Comparison of ENCODE assay signal across 19 mouse cellular contexts in genomic region chrX:53085559-53085958, GRCm38 (mm10).
"Had no signal": no experiment of that assay in that cellular context is flagged by ENCODE, and none has a peak within 500 bp of the region (broad histone marks: within the 10 kb centered on the region; RNA-seq: fewer than 3 reads in every experiment).

No protein-coding gene starts in this region.

- ATAC-seq: intestine, postnatal 0 days had no signal

- H3K4me3 ChIP-seq: layer of hippocampus, adult 2 months; liver, embryonic 13.5 days; neural tube, embryonic 12.5 days; neural tube, embryonic 15.5 days had no signal

- H3K4me2 ChIP-seq: liver, embryonic 13.5 days; midbrain, embryonic 11.5 days; neural tube, embryonic 12.5 days; neural tube, embryonic 15.5 days had no signal

- H3K27me3 ChIP-seq: liver, embryonic 13.5 days; neural tube, embryonic 12.5 days; neural tube, embryonic 15.5 days had no signal

- H3K9ac ChIP-seq: liver, embryonic 13.5 days; neural tube, embryonic 12.5 days; neural tube, embryonic 15.5 days had no signal

- H3K27ac ChIP-seq: kidney, postnatal 0 days; layer of hippocampus, adult 2 months; liver, embryonic 13.5 days; neural tube, embryonic 12.5 days; neural tube, embryonic 15.5 days; stomach, postnatal 0 days had no signal

- H3K36me3 ChIP-seq: liver, embryonic 13.5 days; neural tube, embryonic 12.5 days; neural tube, embryonic 15.5 days had no signal

- H3K9me3 ChIP-seq: liver, embryonic 13.5 days; neural tube, embryonic 12.5 days; neural tube, embryonic 15.5 days had no signal

- DNase-seq: kidney, adult 2 months; kidney, postnatal 25 days; layer of hippocampus, adult 9-11 months; liver, embryonic 13.5 days; lung, adult 2 months; lung, postnatal 14 days; lung, postnatal 4 days; midbrain, embryonic 14.5 days; right cerebral cortex, postnatal 4 days; thymus, adult 2 months; thymus, postnatal 14 days; thymus, postnatal 4 days had no signal

- H3K4me1 ChIP-seq: neural tube, embryonic 12.5 days; neural tube, embryonic 15.5 days had no signal
